Mouse (Mus musculus) induced T-regulatory cell, adult 2 months (primary cell): ENCODE measurements around the gene Gipc2.

ENCODE experiments used
- DNase-seq: peaks from one replicate; pipeline ENCODE4 v3.0.0-alpha.2; 2012; ENCODE audit warnings: low read depth

The Gipc2 gene

GRCm38 (mm10) chr3:152081381-152081780 is 84.6 kb downstream of the Gipc2 start:
- no peak for DNase-seq

GRCm38 (mm10) chr3:152076088-152076487 is 89.9 kb downstream of the Gipc2 start:
- DNase-seq, result no peak

GRCm38 (mm10) chr3:152069001-152069400 is 97.0 kb downstream of the Gipc2 start:
- no peak for DNase-seq

GRCm38 (mm10) chr3:152068311-152068710 is 97.7 kb downstream of the Gipc2 start:
- no peak for DNase-seq

DNA sequence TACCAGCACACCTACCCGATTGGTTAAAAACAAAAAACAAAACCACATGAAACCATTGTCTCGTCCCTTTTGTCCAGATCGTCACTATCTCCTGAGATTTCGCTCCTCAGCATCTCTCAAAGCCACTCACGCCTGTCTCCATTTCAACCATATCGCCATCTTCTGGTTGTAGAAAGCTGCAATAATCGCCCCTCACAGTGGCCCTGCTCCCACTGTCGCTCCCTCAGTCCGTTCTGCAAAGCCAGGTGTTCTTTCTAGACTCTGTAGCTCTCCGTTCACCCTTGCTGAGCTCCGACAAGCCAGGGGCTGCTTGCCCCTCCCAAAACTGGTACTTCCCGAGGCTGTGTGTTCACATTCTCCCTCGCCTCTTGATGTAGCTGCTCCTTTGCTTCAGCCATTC is 99.3 kb downstream of the Gipc2 start:
- no peak for DNase-seq

DNA sequence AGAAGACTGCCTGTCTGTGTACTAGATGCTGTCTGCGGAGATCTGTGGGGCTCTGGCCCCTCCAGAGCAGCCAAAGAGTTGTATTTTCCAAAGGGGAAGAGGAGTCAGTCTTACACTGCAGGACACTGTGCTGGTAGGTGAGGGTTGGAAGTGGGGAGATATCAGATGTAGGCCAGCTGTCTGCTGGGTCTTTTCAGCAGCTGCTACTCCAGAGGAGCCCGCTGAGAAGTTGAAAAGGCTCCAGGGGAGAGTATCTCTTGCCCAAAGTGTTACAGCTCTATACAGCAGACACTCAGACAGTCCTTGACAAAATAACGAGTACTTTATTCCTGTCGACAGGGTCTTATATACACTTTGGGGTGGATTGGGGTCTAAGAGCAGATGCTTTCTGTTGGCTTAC is 100.2 kb downstream of the Gipc2 start:
- DNase-seq, result no peak

GRCm38 (mm10) chr3:152064166-152064565 is 101.9 kb downstream of the Gipc2 start:
- DNase-seq, result no peak

DNA sequence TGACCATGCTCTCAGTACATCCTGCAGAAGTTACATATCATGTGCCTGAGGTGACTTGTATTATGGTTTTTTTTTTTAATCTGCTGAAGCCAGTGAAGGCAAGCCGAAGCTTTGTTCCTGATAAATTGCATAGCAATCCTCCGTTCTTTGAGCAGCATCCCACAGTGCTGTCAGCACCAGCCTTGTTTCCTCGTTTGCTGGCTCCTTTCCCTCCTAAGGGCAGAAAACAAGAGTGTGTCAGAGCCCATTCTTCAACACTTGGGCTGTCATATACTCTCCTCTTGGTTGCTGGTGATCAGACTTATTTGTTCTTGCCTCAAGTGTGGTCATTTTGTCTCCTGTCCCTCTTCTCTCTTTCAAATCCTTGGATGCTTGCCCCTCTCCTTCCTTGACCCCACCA is 103.2 kb downstream of the Gipc2 start:
- DNase-seq, result no peak

DNA sequence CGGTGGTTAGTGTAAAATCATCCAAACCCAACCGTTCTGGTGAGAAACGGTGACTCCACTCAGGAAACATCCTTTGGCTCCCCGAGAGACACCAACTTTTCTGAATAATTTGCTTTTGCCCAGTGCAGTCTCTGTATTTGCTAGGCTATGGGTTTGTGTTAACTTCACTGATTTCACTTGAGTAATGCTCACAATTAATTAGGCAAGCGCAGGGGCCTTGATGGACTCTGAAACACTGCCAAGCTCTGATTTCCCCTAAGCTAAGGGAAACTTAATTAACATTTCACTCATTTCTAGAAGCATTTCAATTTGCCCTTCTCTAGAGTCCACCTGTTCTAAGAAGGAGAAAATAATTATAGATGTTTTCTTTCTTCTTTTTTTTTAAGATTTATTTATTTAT is 104.9 kb downstream of the Gipc2 start:
- no peak for DNase-seq

GRCm38 (mm10) chr3:152058235-152058634 is 107.8 kb downstream of the Gipc2 start:
- DNase-seq, result no peak

GRCm38 (mm10) chr3:152054260-152054659 is 111.8 kb downstream of the Gipc2 start:
- DNase-seq, result no peak

- no peak for DNase-seq
These were observed 114.1 kb downstream of the Gipc2 start for GRCm38 (mm10) chr3:152051959-152052358.

GRCm38 (mm10) chr3:152047914-152048313 is 118.1 kb downstream of the Gipc2 start:
- no peak for DNase-seq

DNA sequence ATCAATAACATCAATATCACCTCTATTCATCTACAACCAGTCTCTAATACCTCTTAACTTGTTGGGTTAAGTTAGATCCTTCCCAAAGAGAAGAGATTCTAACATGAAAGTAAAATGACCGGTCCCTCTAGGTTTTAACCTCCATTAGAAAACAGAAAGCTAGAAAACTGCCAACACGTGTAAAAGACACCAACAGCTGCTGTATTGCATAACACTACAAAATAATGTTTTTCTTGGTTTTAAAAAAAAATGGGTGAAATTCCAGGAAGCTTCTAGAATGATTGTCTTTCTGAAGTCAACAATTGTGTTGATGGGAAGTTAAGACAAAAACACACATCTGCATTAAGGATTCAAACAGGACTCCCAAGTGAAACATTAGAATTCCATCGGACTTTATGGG is 119.1 kb downstream of the Gipc2 start:
- DNase-seq, result no peak
